Mouse (Mus musculus): ENCODE measurements around the gene Bcl6.
A peak's percentile ranks its signal among the peaks of the same experiment; 100 is the strongest.

The Bcl6 gene

DNA sequence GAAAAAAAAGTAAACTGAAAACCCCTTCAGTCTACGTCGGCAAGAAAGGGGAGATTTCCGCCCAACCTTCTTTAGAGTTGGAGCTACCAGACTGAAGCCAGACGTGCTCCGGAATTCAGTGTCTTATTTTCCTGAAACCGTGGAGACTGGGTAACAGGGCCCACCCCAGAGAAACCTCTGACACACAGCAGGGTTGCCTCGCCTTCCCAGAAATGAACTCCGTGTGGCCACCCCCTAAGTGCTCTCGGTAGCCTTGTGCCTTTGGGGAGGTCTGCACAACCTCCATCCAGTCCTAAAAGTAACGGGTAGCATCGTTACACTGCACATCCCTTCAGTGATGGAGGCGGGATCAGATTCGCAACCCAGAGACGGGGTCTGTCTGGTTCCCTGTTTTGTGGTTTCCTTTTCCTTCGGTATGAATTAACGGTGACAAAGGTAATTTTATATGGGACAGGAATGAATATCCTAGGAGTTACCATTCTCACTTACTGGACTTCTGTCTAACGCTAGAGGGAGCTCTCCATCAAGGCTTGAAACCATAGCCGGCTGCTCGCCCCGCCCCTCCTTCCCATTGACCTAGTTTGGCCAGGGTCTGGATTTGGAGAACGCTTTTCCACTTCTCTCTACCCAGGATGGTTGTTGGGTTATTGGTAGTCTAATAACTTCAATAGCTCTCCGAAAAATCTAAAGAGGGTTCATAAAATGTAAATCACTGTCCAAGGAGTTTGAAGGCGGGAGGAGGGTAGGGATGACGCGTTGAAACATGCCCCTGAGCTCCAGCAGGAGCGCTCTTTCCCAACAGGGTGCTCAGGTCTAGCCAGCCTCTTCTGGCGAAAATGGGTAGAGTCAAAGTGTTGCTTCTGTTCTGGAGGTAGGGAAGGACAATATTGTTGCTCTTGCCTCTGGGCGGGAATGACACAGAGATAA is 6.5 kb downstream of the Bcl6 start:
- Histone ChIP-seq H3K4me3 (replicated peaks; ENCODE audit: low read length) (peak overlapping the region; percentile 60), H3K4me1 (replicated peaks; ENCODE audit: low read depth, low read length) (peaks cover 62% of the 10 kb centered on the region), H3K36me3 (ENCODE audit: insufficient read depth, low read length) (no peaks in the 10 kb centered on the region), H3K27me3 (ENCODE audit: insufficient read depth, low read length) (peaks cover 70% of the 10 kb centered on the region), H3K9me3 (ENCODE audit: low read length) (no peaks in the 10 kb centered on the region)
- TF ChIP-seq CTCF (conservative IDR thresholded peaks at IDR 0.05; ENCODE audit: low read length) (peak; percentile 54), POU5F1 (IDR thresholded peaks at IDR 0.05; ENCODE audit: borderline replicate concordance, low read length) (no peak)

DNA sequence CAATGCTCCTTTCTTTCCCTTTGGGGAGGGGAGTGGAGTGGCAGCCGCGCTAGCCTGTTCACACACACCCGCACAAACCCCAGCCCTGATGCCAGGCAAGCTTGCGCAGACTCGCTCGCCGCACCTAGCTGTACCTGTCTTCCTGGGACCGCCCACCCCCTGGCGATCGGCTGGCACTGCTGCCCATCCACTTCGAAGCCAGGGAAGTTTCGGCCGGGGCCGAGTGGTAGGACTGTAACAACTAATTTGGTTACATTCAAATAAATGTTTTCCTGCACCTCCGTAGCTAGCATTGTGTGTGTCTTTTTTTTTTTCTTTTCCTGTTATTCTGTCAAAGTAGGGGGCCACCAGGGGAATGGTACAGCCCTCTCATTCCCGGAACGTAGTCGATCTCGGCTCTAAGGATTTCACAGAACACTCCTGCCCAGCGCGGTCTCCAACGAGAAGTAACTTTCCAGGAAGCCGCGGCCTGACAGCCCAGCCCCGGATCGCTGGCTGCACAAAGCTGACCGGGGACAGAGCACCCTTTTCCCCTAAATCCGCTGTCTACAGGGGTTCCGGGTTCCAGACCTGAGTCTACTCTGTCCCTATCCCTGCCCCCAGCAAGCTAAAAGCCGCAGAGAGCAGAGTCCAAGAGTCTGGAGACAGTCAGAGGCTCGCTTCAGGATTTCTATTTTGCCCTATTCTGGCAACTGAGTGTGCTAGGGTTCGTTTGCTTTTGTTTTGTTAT is 7.5 kb downstream of the Bcl6 start:
- TF ChIP-seq CTCF (conservative IDR thresholded peaks at IDR 0.05; ENCODE audit: low read length): no peak
- TF ChIP-seq NANOG (IDR thresholded peaks at IDR 0.05; ENCODE audit: borderline replicate concordance, low read length): no peak
- Histone ChIP-seq H3K9me3 (ENCODE audit: low read length) (no peaks in the 10 kb centered on the region), H3K36me3 (ENCODE audit: insufficient read depth, low read length) (no peaks in the 10 kb centered on the region), H3K4me1 (replicated peaks; ENCODE audit: low read depth, low read length) (peaks cover 52% of the 10 kb centered on the region), H3K27me3 (ENCODE audit: insufficient read depth, low read length) (peaks cover 60% of the 10 kb centered on the region), H3K4me3 (replicated peaks; ENCODE audit: low read length) (peak overlapping the region; percentile 60)

DNA sequence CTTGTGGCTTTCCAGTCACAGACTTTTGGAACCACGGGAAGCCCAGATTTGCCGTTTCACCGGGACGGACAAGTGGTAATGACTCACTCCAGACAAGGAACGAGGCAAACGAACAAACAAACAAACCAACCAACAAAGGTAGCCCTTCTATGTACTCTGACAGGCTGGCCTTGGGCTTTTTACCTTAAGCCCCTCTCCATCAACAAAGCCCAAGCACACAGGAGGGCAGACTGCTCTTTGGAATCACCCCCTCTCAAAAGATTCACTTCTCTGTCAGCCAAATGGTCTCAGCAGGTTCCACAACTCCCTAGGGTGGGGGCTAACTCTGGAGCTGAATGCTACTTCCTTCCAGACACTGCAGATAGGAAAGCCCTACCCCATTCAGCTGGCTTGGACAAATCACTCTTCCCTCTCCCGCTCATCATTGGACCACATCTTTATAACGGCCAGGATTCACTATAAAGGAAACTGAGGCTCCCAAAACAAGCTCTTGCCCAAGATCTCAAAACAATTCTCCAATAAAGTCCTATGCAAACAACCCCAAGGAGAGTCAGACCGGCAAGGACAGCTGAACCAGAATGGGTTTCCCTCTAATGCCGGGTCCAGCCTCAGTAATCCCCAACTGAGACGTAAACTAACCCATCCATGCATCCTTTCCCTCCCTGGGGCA is 8.3 kb downstream of the Bcl6 start:
- no peaks in the 10 kb centered on the region for H3K36me3 ChIP-seq (ENCODE audit: insufficient read depth, low read length)
- H3K4me3 ChIP-seq (replicated peaks; ENCODE audit: low read length): peak overlapping the region; percentile 60
- no peak for TF ChIP-seq CTCF (conservative IDR thresholded peaks at IDR 0.05; ENCODE audit: low read length)
- peaks cover 50% of the 10 kb centered on the region for H3K4me1 ChIP-seq (replicated peaks; ENCODE audit: low read depth, low read length)
- H3K9me3 ChIP-seq (ENCODE audit: low read length): no peaks in the 10 kb centered on the region
- peaks cover 53% of the 10 kb centered on the region for H3K27me3 ChIP-seq (ENCODE audit: insufficient read depth, low read length)

DNA sequence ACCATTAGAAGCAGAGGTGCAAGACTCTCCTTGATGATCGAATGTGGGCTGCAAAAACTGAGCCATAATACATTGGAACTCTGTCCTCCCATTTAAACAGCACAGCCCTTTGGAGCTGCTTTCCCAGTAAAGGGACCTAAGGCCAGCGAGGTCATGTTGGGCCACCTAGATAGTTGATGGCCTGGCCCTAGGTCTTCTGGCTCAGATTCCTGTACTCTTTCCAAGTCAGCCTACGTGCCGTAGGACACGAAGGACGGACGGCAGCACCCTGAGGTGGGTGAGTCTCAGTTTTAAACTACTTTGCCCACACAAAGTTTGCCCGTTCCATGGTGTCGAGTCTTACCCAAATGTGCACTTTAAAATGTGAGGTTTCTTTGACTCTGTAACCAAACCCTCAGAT is 9.2 kb downstream of the Bcl6 start:
- Histone ChIP-seq H3K36me3 (ENCODE audit: insufficient read depth, low read length) (no peaks in the 10 kb centered on the region), H3K4me3 (replicated peaks; ENCODE audit: low read length) (no peak overlapping the region), H3K9me3 (ENCODE audit: low read length) (no peaks in the 10 kb centered on the region), H3K4me1 (replicated peaks; ENCODE audit: low read depth, low read length) (peaks cover 41% of the 10 kb centered on the region), H3K27me3 (ENCODE audit: insufficient read depth, low read length) (peaks cover 45% of the 10 kb centered on the region)
- TF ChIP-seq CTCF (conservative IDR thresholded peaks at IDR 0.05; ENCODE audit: low read length) (no peak), POU5F1 (IDR thresholded peaks at IDR 0.05; ENCODE audit: borderline replicate concordance, low read length) (no peak), NANOG (IDR thresholded peaks at IDR 0.05; ENCODE audit: borderline replicate concordance, low read length) (no peak)

- Histone ChIP-seq H3K27me3 (ENCODE audit: insufficient read depth, low read length) (peaks cover 37% of the 10 kb centered on the region), H3K4me3 (replicated peaks; ENCODE audit: low read length) (no peak overlapping the region), H3K9me3 (ENCODE audit: low read length) (no peaks in the 10 kb centered on the region), H3K4me1 (replicated peaks; ENCODE audit: low read depth, low read length) (peaks cover 33% of the 10 kb centered on the region), H3K36me3 (ENCODE audit: insufficient read depth, low read length) (no peaks in the 10 kb centered on the region)
- TF ChIP-seq POU5F1 (IDR thresholded peaks at IDR 0.05; ENCODE audit: borderline replicate concordance, low read length) (no peak), CTCF (conservative IDR thresholded peaks at IDR 0.05; ENCODE audit: low read length) (no peak), NANOG (IDR thresholded peaks at IDR 0.05; ENCODE audit: borderline replicate concordance, low read length) (no peak)
These were observed 10.2 kb downstream of the Bcl6 start for GRCm38 (mm10) chr16:23978495-23978894.

- H3K9me3 ChIP-seq (ENCODE audit: low read length): no peaks in the 10 kb centered on the region
- no peaks in the 10 kb centered on the region for H3K36me3 ChIP-seq (ENCODE audit: insufficient read depth, low read length)
- peaks cover 29% of the 10 kb centered on the region for H3K4me1 ChIP-seq (replicated peaks; ENCODE audit: low read depth, low read length)
- H3K4me3 ChIP-seq (replicated peaks; ENCODE audit: low read length): no peak overlapping the region
- no peak for TF ChIP-seq CTCF (conservative IDR thresholded peaks at IDR 0.05; ENCODE audit: low read length)
- no peak for TF ChIP-seq NANOG (IDR thresholded peaks at IDR 0.05; ENCODE audit: borderline replicate concordance, low read length)
- no peak for TF ChIP-seq POU5F1 (IDR thresholded peaks at IDR 0.05; ENCODE audit: borderline replicate concordance, low read length)
- peaks cover 35% of the 10 kb centered on the region for H3K27me3 ChIP-seq (ENCODE audit: insufficient read depth, low read length)
These were observed 10.9 kb downstream of the Bcl6 start for GRCm38 (mm10) chr16:23977732-23978131.

GRCm38 (mm10) chr16:23976196-23976595 is 12.5 kb downstream of the Bcl6 start:
- Histone ChIP-seq H3K9me3 (ENCODE audit: low read length) (no peaks in the 10 kb centered on the region), H3K27me3 (ENCODE audit: insufficient read depth, low read length) (peaks cover 24% of the 10 kb centered on the region), H3K36me3 (ENCODE audit: insufficient read depth, low read length) (peaks cover 1% of the 10 kb centered on the region; the same call in 1 of the 2 replicates), H3K4me1 (replicated peaks; ENCODE audit: low read depth, low read length) (peaks cover 20% of the 10 kb centered on the region), H3K4me3 (replicated peaks; ENCODE audit: low read length) (no peak overlapping the region)
- TF ChIP-seq POU5F1 (IDR thresholded peaks at IDR 0.05; ENCODE audit: borderline replicate concordance, low read length): no peak
- no peak for TF ChIP-seq CTCF (conservative IDR thresholded peaks at IDR 0.05; ENCODE audit: low read length)
- TF ChIP-seq NANOG (IDR thresholded peaks at IDR 0.05; ENCODE audit: borderline replicate concordance, low read length): no peak

GRCm38 (mm10) chr16:23973635-23974367 is 14.9 kb downstream of the Bcl6 start:
- H3K36me3 ChIP-seq (ENCODE audit: insufficient read depth, low read length): peaks cover 5% of the 10 kb centered on the region; the same call in 1 of the 2 replicates
- no peaks in the 10 kb centered on the region; the same call in 1 of the 2 replicates for H3K27me3 ChIP-seq (ENCODE audit: insufficient read depth, low read length)
- no peak for TF ChIP-seq CTCF (conservative IDR thresholded peaks at IDR 0.05; ENCODE audit: low read length)
- no peak for TF ChIP-seq POU5F1 (IDR thresholded peaks at IDR 0.05; ENCODE audit: borderline replicate concordance, low read length)
- TF ChIP-seq NANOG (IDR thresholded peaks at IDR 0.05; ENCODE audit: borderline replicate concordance, low read length): no peak
- H3K4me3 ChIP-seq (replicated peaks; ENCODE audit: low read length): no peak overlapping the region
- H3K9me3 ChIP-seq (ENCODE audit: low read length): no peaks in the 10 kb centered on the region
- H3K4me1 ChIP-seq (replicated peaks; ENCODE audit: low read depth, low read length): peaks cover 11% of the 10 kb centered on the region
